Mouse (Mus musculus) ES-E14 (cell line): ENCODE results near the gene P3h4. TPM values are rescaled to one million over a fixed set of nuclear protein-coding genes. Genes with fewer than 3 reads are reported as not detected.
A peak's percentile ranks its signal among the peaks of the same experiment; 100 is the strongest.

ENCODE experiments used
- DNase-seq: peaks from one replicate; pipeline ENCODE4 v3.0.0-alpha.2; 2013; ENCODE audit warnings: low read depth, low spot score
- H3K27ac ChIP-seq: 2 replicates; pipeline ENCODE4 v1.5.1; 2012; ENCODE audit warnings: low read depth, mild to moderate bottlenecking, low read length, moderate library complexity, mixed read lengths; ENCODE audit not compliant: poor library complexity, insufficient read depth, severe bottlenecking
- H3K36me3 ChIP-seq: 2 replicates; pipeline ENCODE4 v1.6.1; 2012; ENCODE audit warnings: mild to moderate bottlenecking, low read length, moderate library complexity, mixed read lengths; ENCODE audit not compliant: control insufficient read depth, poor library complexity, insufficient read depth, severe bottlenecking
- H3K4me1 ChIP-seq, 2 experiments: fragments of 150-350 bp in 1 of 2; sonication (generic) in 1 of 2; 2 replicates each; pipeline ENCODE4 v1.6.1; 2012; ENCODE audit warnings: low read length in 2 of 2, mild to moderate bottlenecking in 1 of 2, mixed read lengths in 1 of 2; ENCODE audit not compliant: control insufficient read depth in 2 of 2, insufficient read depth in 2 of 2, poor library complexity in 1 of 2
- H3K4me3 ChIP-seq, 2 experiments: fragments of 150-350 bp in 1 of 2; sonication (generic) in 1 of 2; 2 replicates each; pipeline ENCODE4 v1.5.1; 2012; ENCODE audit warnings: low read length in 2 of 2, low read depth in 1 of 2, mild to moderate bottlenecking in 1 of 2, mixed read lengths in 1 of 2; ENCODE audit not compliant: insufficient read depth in 1 of 2, poor library complexity in 1 of 2, severe bottlenecking in 1 of 2
- H3K9ac ChIP-seq: 2 replicates; pipeline ENCODE4 v1.6.1; 2012; ENCODE audit warnings: low read depth, mild to moderate bottlenecking, low read length, mixed read lengths; ENCODE audit not compliant: poor library complexity, insufficient read depth, severe bottlenecking
- H3K9me3 ChIP-seq: fragments of 150-350 bp; sonication (generic); 2 replicates; pipeline ENCODE4 v1.6.1; 2012; ENCODE audit warnings: low read depth, mild to moderate bottlenecking, low read length; ENCODE audit not compliant: control insufficient read depth, insufficient read depth
- CHD2 ChIP-seq: IDR thresholded peaks from 2 replicates; pipeline ENCODE4 v1.6.1; 2014; ENCODE audit warnings: mild to moderate bottlenecking, low read depth, low read length, inconsistent platforms
- HCFC1 ChIP-seq: IDR thresholded peaks from 2 replicates; pipeline ENCODE4 v1.6.1; 2012; ENCODE audit warnings: low read length, inconsistent platforms, borderline replicate concordance; ENCODE audit not compliant: insufficient read depth
- MAFK ChIP-seq: IDR thresholded peaks from 2 replicates; pipeline ENCODE4 v1.6.1; 2014; ENCODE audit warnings: mild to moderate bottlenecking, low read depth, low read length, inconsistent platforms; ENCODE audit not compliant: insufficient read depth
- ZC3H11A ChIP-seq: IDR thresholded peaks from 2 replicates; pipeline ENCODE4 v1.6.1; 2012; ENCODE audit warnings: low read depth, mild to moderate bottlenecking, inconsistent platforms, low read length, borderline replicate concordance
- ZNF384 ChIP-seq: IDR thresholded peaks from 2 replicates; pipeline ENCODE4 v1.6.1; 2012; ENCODE audit warnings: low read depth, low read length, inconsistent platforms
- in situ Hi-C, 2 experiments: fragments of 600-800 bp; cut with MboI; formaldehyde crosslinking; loops; one replicate each; pipeline ENCODE4 v1.15.1; 2025; ENCODE audit warnings: low sequenced_read_pairs in 2 of 2, inconsistent platforms in 1 of 2; ENCODE audit not compliant: unreplicated experiment in 2 of 2
- total RNA-seq: library from RNA; depleted of rRNA; stranded (reverse); fragments of 300-350 nt; gene quantifications from 2 replicates; pipeline ENCODE4 v1.2.3, GENCODE M21; 2012

P3h4 gene
- total RNA-seq, 1 experiment: 39.0 TPM

- H3K9me3 ChIP-seq: no peaks in the 10 kb centered on the region
- H3K4me3 ChIP-seq: peak overlapping the region; percentile 69 to 73
- no peak overlapping the region for H3K27ac ChIP-seq
Observed at GRCm38 (mm10) chr11:100413541-100413940, 1.1 kb downstream of the P3h4 start.

GRCm38 (mm10) chr11:100411736-100412135 lies 2.9 kb downstream of the P3h4 start:
- Histone ChIP-seq H3K9ac (no peak overlapping the region), H3K4me1 (peaks cover 2 to 27% of the 10 kb centered on the region in 2 experiments; a peak in 3 of 4 replicates), H3K36me3 (peaks cover 2% of the 10 kb centered on the region; the same call in 1 of the 2 replicates), H3K9me3 (no peaks in the 10 kb centered on the region), H3K27ac (no peak overlapping the region), H3K4me3 (no peak overlapping the region)
- in situ Hi-C loops: no loop called here
- TF ChIP-seq MAFK: no peak
- TF ChIP-seq CHD2: no peak
- no peak for TF ChIP-seq ZC3H11A
- TF ChIP-seq ZNF384: no peak
- TF ChIP-seq HCFC1: no peak
- DNase-seq: no peak

More at GRCm38 (mm10) chr11:100413541-100413940, 1.1 kb downstream of the P3h4 start:
- no peak for DNase-seq
- no peak for TF ChIP-seq HCFC1
- TF ChIP-seq CHD2: no peak
- no peak for TF ChIP-seq ZC3H11A
- TF ChIP-seq ZNF384: no peak
- TF ChIP-seq MAFK: no peak
- in situ Hi-C loops: no loop called here
- Histone ChIP-seq H3K4me1 (peaks cover 2 to 26% of the 10 kb centered on the region in 2 experiments; a peak in 3 of 4 replicates), H3K9ac (peak overlapping the region; percentile 71; the same call in 1 of the 2 replicates), H3K36me3 (peaks cover 2% of the 10 kb centered on the region; the same call in 1 of the 2 replicates)

DNA sequence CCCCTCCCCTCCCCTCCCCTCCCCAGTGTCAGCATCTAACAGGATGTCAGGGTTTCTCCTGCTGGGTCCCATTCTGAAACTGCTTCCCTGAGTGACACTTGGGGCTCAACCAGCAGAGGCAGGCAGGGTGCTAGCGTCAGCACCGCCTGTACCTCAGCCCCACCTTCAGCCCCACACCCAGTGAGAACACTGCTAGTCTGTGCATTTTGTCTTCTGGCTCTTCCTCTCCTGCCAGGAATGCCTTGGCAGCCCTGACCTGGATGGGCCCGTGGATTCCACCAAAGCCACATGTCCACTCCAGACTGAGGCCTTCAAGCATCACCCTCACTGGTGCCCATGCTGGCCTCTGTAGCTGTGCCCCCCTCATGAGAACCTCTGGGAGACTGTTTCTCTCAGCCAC lies 5.0 kb downstream of the P3h4 start:
- in situ Hi-C loops: no loop called here
- Histone ChIP-seq H3K27ac (no peak overlapping the region), H3K4me3 (no peak overlapping the region), H3K9ac (no peak overlapping the region), H3K36me3 (peaks cover 2% of the 10 kb centered on the region; the same call in 1 of the 2 replicates), H3K4me1 (peaks cover 2 to 29% of the 10 kb centered on the region in 2 experiments; a peak in 3 of 4 replicates), H3K9me3 (no peaks in the 10 kb centered on the region)
- no peak for DNase-seq
- TF ChIP-seq CHD2 (no peak), HCFC1 (no peak), ZC3H11A (no peak), ZNF384 (no peak), MAFK (no peak)

DNA sequence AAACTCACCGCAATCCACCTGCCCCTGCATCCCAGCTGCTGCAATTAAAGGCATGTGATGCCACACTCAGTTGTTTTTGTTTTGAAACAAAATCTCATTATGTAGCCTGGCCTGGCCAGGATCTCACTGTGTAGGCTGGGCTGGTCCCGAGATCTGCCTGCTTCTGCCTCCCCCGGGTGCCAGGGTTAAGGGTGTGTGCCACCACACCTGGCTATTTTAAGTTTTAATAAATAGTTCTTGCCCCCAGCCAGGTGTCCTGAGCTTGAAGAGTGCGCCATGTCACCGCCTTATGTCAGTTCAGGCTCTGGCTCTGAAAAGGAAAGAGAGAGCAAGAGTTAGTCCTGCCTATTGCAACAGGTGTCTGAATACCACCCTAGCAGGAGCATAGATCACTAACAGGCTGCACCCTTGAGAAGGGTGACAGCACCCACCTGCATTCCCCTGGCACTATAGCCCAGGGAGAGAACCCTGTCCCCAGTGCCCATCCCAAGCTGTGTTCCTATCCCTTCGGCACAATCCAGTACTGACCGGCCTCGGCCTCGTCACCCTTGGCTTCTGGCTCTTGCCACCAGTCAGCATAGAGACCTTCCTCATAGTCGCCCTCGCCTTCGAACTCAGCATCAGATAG lies 5.7 kb downstream of the P3h4 start:
- no peak overlapping the region for H3K27ac ChIP-seq
- DNase-seq: no peak
- H3K4me3 ChIP-seq: no peak overlapping the region
- no peak overlapping the region for H3K9ac ChIP-seq
- peaks cover 2% of the 10 kb centered on the region; the same call in 1 of the 2 replicates for H3K36me3 ChIP-seq
- in situ Hi-C loops: no loop called here
- H3K9me3 ChIP-seq: no peaks in the 10 kb centered on the region
- TF ChIP-seq HCFC1 (no peak), CHD2 (no peak), ZC3H11A (no peak), ZNF384 (no peak), MAFK (no peak)
- peaks cover 2 to 28% of the 10 kb centered on the region in 2 experiments; a peak in 3 of 4 replicates for H3K4me1 ChIP-seq
